In the genomic region with DNA sequence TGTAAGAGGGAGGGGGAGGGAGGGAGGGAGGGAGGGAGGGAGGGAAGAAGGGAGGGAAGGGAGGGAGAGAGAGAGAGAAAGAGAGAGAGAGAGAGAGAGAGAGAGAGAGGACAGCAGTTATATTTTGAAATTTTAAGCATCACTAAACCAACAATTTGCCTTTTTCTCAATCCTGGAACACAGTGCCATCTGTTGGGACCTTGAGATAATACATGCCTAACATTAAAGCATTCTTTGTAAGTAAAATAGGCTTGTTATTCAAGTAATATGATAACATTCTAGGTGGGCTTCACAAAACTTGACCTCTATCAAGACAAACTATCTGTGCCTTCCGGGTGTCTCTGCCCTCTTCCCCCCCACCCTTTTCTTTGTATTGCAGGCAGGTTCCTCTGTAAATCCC, we compare ENCODE assay signal across 9 mouse cellular contexts. TPM values are rescaled to one million over a fixed set of nuclear protein-coding genes. Genes with fewer than 3 reads are reported as not detected.
DNase-seq lines count a peak whose midpoint lies in the region; ATAC-seq and TF ChIP-seq lines count a peak whose summit lies in the region.
"Had no signal": no experiment of that assay in that cellular context is flagged by ENCODE, and none has a peak within 500 bp of the region (broad histone marks: within the 10 kb centered on the region; RNA-seq: fewer than 3 reads in every experiment).

No protein-coding gene starts in this region.

- no peak overlapping the region for H3K9ac ChIP-seq in MEL (ENCODE audit: control insufficient read depth, low read depth, low read length, poor library complexity, severe bottlenecking)
- H3K9ac ChIP-seq in heart, embryonic 12.5 days, result no peak overlapping the region

- TF ChIP-seq POLR2A in MEL (IDR thresholded peaks at IDR 0.05; ENCODE audit: control insufficient read depth in 1 of 2, insufficient read depth in 1 of 2, low read depth in 1 of 2, low read length in 2 of 2, poor library complexity in 1 of 2), result no peak

- 34% methylated on average over 1 of the region's 1 CpGs for WGBS in heart, embryonic 12.5 days

- peak; percentile 67 for TF ChIP-seq CTCF in left cerebral cortex, adult 2 months (IDR thresholded peaks at IDR 0.05)
- TF ChIP-seq CTCF in MEL (IDR thresholded peaks at IDR 0.05 in 2 of 3, conservative IDR thresholded peaks at IDR 0.05 in 1 of 3; ENCODE audit: control insufficient read depth in 1 of 3, insufficient read depth in 1 of 3, low read depth in 2 of 3, low read length in 3 of 3, poor library complexity in 1 of 3, severe bottlenecking in 1 of 3), result peak; percentile 15 to 71 (median 48); a peak in 4 of 6 replicates

- H3K4me3 ChIP-seq in left cerebral cortex, adult 2 months, result no peak overlapping the region
- no peak overlapping the region for H3K4me3 ChIP-seq in MEL (ENCODE audit: control insufficient read depth in 1 of 2, insufficient read depth in 1 of 2, low read depth in 2 of 2, low read length in 2 of 2)
- no peak overlapping the region for H3K4me3 ChIP-seq in heart, embryonic 12.5 days

- TF ChIP-seq EP300 in MEL (IDR thresholded peaks at IDR 0.05; ENCODE audit: low read depth in 1 of 2, low read length in 2 of 2), result no peak

- no peaks in the 10 kb centered on the region for H3K79me2 ChIP-seq in MEL (ENCODE audit: control insufficient read depth, insufficient read depth, low read length, poor library complexity)

- no peak overlapping the region for H3K4me2 ChIP-seq in heart, embryonic 12.5 days

- peak; percentile 67 for TF ChIP-seq RAD21 in MEL (IDR thresholded peaks at IDR 0.05; ENCODE audit: low read depth, low read length)

- no peaks in the 10 kb centered on the region for H3K9me3 ChIP-seq in MEL (replicated peaks; ENCODE audit: insufficient read depth, low read length)
- H3K9me3 ChIP-seq in heart, embryonic 12.5 days (replicated peaks), result no peaks in the 10 kb centered on the region

- H3K4me1 ChIP-seq in MEL (ENCODE audit: control insufficient read depth in 1 of 2, insufficient read depth in 2 of 2, low read length in 2 of 2), result no peaks in the 10 kb centered on the region
- peaks cover 14% of the 10 kb centered on the region for H3K4me1 ChIP-seq in heart, embryonic 12.5 days (replicated peaks)

- H3K27me3 ChIP-seq in MEL (ENCODE audit: control insufficient read depth in 1 of 2, insufficient read depth in 2 of 2, low read length in 2 of 2), result no peaks in the 10 kb centered on the region
- no peaks in the 10 kb centered on the region for H3K27me3 ChIP-seq in heart, embryonic 12.5 days (replicated peaks)

- intact Hi-C loops in left cerebral cortex, adult 2 months (cut with DNase I), result loop anchor here (2.0 kb wide), 1 partner anchor 1116 kb away; no protein-coding TSS in a partner anchor

- H3K36me3 ChIP-seq in MEL (ENCODE audit: control insufficient read depth in 1 of 2, insufficient read depth in 2 of 2, low read length in 2 of 2), result no peaks in the 10 kb centered on the region
- no peaks in the 10 kb centered on the region for H3K36me3 ChIP-seq in heart, embryonic 12.5 days

- ATAC-seq in granulocyte monocyte progenitor cell, adult 5-6 weeks (replicated peaks; ENCODE audit: poor library complexity, severe bottlenecking), result peak; percentile 42; the same call in 1 of the 2 replicates
- ATAC-seq in heart, embryonic 12.5 days (ENCODE audit: insufficient number of reproducible peaks, low FRiP score), result no peak; the same call in 1 of the 2 replicates

- no peak overlapping the region for H3K27ac ChIP-seq in left cerebral cortex, adult 2 months
- no peak overlapping the region for H3K27ac ChIP-seq in MEL (ENCODE audit: control insufficient read depth, low read depth, low read length)
- H3K27ac ChIP-seq in heart, embryonic 12.5 days (ENCODE audit: poor library complexity, severe bottlenecking), result no peak overlapping the region

- DNase-seq in embryo, embryonic 10 days (ENCODE audit: low spot score), result peak; percentile 57
- DNase-seq in embryo, embryonic 9.5 days (ENCODE audit: extremely low spot score), result no peak
- DNase-seq in left cerebral cortex, adult 2 months (ENCODE audit: extremely low spot score in 1 of 2, low spot score in 2 of 2), result no peak
- no peak for DNase-seq in left cerebral cortex, adult 11 months (ENCODE audit: low spot score)
- DNase-seq in MEL (ENCODE audit: low read depth, low spot score), result peak; percentile 60
- no peak for DNase-seq in adrenal gland, adult (ENCODE audit: inconsistent age in 2 of 2, low spot score in 1 of 2)
- DNase-seq: heart, postnatal 14 days had no signal

TF ChIP-seq in MEL, 35 proteins besides CTCF, POLR2A, EP300 and RAD21:
- TF ChIP-seq ZMIZ1 (IDR thresholded peaks at IDR 0.05; ENCODE audit: low read depth, low read length), result no peak
- TF ChIP-seq SMC3 (IDR thresholded peaks at IDR 0.05; ENCODE audit: low read depth, low read length), result peak; percentile 62
- no peak for TF ChIP-seq ELF1 (IDR thresholded peaks at IDR 0.05; ENCODE audit: low read depth, low read length)
- peak; percentile 36; the same call in 1 of the 2 replicates for TF ChIP-seq ZC3H11A (IDR thresholded peaks at IDR 0.05; ENCODE audit: low read depth, low read length)
- TF ChIP-seq JUND (IDR thresholded peaks at IDR 0.05; ENCODE audit: low read depth, low read length), result no peak
- no peak for TF ChIP-seq GABPA (IDR thresholded peaks at IDR 0.05; ENCODE audit: low read depth, low read length)
- TF ChIP-seq GATA1 (IDR thresholded peaks at IDR 0.05; ENCODE audit: low read depth, low read length), result no peak
- no peak for TF ChIP-seq ZNF384 (IDR thresholded peaks at IDR 0.05; ENCODE audit: low read depth, low read length)
- TF ChIP-seq MYB (IDR thresholded peaks at IDR 0.05; ENCODE audit: low read depth, low read length), result no peak

RNA-seq across cellular contexts. Expression of gene Mlip, which starts 34.0 kb away (rescaled TPM):
- total RNA-seq in left cerebral cortex, adult 2 months (2021), result 100 to 1,000 TPM; 133 to 136 TPM
- total RNA-seq in MEL (2012; rRNA removed), result 0.04 TPM in 1 of 2 replicates, not detected in the other
- not detected for polyA plus RNA-seq in MEL (2012; ENCODE audit: insufficient read depth in 1 of 2, insufficient read length in 2 of 2, low read depth in 1 of 2, low replicate concordance in 2 of 2, missing spikeins in 1 of 2)
- total RNA-seq in granulocyte monocyte progenitor cell, adult 5-6 weeks (2014; fragmentation: Nextera tagmentation), result not detected in 2 replicates
- total RNA-seq in granulocyte monocyte progenitor cell, adult 5-6 weeks (2017), result not detected in 2 replicates
- polyA plus RNA-seq in heart, embryonic 12.5 days (2016; fragmentation: Nextera tagmentation; extraction: Ambion mirVana), result 67.8 and 70.9 TPM in 2 replicates

Comparison
In these comparisons a context has a peak if more than half of its experiments do, and no peak if none do; other contexts are left out.
1. DNase-seq: peak in embryo, embryonic 10 days (single experiment) and MEL (single experiment); none in embryo, embryonic 9.5 days (single experiment), left cerebral cortex, adult 2 months (0 of 2), left cerebral cortex, adult 11 months (single experiment) and adrenal gland, adult (0 of 2).
2. RNA of gene Mlip, which starts 34.0 kb away (total RNA-seq): 133 to 136 TPM in left cerebral cortex, adult 2 months; 0.04 TPM in MEL and not detected in granulocyte monocyte progenitor cell, adult 5-6 weeks; every median in the first group is over 100 times any median in the second.